Mouse (Mus musculus): ENCODE data around the gene Utp11.

Utp11 gene

DNA sequence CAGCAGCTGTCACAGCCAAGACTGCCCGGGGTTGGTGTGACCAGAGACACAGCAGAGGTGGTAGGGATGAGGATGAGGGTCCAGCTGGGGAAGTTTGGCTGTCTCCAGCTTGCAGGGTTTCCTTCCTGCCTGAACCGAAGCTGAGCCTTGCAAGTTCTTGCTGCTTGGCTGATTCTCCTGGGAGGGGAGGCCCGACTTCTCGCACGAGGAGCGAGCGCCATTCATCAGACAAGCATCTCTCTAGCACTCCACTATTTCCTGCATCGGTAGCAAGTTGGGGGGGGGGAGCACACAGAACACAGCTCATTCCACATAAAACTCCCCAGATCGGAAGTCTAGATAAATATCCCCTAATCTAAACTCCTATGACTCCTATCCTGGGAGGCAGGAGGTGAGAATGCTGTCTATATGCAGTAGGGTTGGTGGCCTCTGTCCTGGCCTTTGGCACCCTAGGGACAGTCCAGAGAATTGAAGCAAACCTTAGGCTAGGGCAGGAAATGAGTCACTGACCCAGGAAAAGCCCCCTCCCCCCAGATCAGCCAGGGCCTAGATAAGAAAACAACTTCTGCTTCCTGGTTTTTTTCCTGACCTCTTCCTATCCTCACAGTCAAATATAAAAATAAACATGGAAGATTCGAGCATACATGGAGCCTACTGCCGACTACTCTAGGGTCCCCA, 11.5 kb upstream of the Utp11 start:
- no peak for ATAC-seq (ENCODE audit: low TSS enrichment)

DNA sequence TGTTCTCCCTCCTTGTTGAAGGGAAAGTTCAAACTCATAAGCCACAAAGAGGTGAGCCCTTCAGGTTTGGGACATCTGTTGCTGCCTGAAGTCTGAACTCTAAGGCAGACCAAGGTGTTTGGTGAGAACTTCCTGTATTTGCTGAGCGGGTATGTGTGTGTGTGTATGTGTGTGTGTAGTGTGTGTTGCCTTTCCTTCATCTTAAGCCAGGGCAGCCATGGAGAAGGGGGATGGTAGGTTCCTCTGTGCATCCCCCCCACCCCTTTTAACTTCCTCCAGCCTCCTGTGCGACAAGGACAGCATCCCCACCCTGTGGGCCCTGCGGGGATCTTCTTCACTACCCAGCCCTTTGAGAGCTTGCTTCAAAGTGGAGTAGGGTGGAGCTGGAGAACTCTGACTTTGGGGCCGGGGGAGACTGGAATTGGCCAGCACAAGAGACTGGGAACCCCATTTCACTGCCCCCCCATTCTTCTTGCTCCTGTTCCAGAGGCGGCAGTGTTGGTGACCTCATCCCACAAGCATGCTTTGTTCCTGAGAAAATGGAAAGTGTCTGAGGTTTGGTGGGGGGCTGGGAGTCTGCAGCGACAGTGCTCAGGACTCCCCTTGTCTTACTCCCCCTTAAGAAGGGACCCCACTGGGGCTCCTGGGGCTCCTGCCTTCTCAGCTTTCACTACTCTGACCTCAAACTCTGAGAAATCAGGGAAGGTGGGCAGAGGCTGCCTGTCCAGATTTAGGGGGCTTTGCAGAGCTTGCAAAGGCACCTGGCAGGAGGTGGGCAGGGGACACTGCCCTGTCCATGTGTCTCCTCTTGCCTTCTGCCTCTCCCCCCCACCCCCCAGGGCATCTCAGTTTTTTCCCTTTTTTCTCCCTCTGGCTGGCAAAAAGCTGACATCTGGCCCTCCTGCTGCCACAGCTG, 10.7 kb upstream of the Utp11 start:
- no peak for ATAC-seq (ENCODE audit: low TSS enrichment)

DNA sequence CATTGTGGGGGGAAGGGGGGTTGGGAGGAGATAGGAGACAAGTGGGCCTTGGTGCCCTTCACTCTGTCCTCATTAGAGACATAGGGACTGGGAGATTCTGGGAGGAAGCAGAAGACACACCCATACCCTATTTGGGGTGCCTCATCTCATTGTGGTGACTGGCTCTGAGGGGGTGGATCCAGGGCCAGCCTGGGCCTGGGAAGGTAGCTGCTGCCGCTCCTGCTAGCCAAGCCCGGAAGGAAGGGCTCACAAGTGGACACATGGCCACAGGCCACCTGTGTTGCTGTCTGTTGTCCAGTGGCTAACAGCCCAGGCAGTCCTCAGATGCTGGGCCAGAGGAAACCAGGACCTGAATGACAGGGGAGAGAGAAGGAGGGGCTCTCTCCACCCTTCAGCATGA, 10.0 kb upstream of the Utp11 start:
- ATAC-seq (ENCODE audit: low TSS enrichment): no peak

- no peak for ATAC-seq (ENCODE audit: low TSS enrichment)
These were observed 8.5 kb upstream of the Utp11 start for GRCm38 (mm10) chr4:124701916-124702315.

- no peak for ATAC-seq (ENCODE audit: low TSS enrichment)
These were observed 7.8 kb upstream of the Utp11 start for GRCm38 (mm10) chr4:124701052-124701845.

DNA sequence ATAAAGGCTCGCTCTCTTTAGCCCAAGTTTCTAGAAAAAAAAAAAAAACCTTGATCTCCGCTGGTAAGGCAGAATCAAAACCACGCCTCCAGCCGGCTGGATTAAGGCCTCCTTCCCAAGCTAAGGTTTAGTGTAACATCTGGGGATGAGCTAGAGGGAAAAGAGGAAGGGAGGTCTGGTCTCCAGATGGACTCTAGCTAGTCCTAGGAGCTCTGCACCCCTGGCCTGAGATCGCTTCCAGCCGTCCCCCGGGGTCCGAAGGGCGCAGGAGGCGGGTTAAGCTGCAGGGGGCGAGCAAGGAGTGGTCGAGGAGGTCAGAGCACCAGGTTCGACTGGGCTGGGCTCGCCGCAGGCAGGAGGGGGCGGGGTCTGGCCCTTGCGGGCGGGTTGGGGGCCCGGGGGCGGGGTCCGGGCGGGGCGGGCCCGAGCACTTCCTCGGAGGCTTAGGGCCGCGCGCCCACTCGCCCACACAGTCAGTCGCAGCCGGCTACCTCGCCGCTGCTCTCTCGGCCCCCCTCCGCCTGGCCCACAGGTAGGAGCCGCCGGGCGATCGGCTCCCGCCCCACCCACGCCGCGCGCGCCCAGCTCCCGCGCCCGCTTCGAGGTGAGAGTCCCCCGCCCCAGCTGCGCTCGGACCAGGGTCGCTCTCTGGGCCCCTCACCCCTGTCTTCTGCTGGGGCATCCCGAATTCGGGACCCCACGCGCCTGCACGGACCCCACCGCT, 7.0 kb upstream of the Utp11 start, which contains the start of gene Fhl3:
Fhl3 (plus strand) TSS at position 454 of the 724 bp plus-strand sequence.
- no peak for ATAC-seq (ENCODE audit: low TSS enrichment)

- ATAC-seq (ENCODE audit: low TSS enrichment): no peak
These were observed 6.4 kb upstream of the Utp11 start for GRCm38 (mm10) chr4:124699791-124700190.

GRCm38 (mm10) chr4:124695786-124696516, 2.6 kb upstream of the Utp11 start:
- ATAC-seq (ENCODE audit: low TSS enrichment): no peak

DNA sequence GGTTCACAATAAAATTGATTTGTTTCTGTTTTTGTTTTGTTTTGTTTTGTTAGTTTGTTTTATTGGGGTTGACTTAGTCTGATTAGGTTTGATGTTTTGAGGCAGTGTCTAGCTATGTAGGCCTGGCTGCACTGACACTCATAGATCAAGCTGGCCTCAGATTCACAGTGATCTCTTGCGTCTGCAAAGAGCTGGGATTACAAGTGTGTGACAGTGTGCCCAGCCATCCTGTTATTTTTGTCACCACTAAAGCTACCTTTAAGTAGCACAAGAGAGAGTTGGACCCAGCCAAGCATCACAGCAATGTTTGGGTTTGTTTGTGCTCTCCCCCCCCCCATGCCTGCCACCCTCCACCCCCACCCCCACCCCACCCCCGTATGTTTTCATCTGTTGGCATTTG, 1.2 kb upstream of the Utp11 start:
- ATAC-seq (ENCODE audit: low TSS enrichment): no peak

- no peak for ATAC-seq (ENCODE audit: low TSS enrichment)
These were observed 961 bp downstream of the Utp11 start for GRCm38 (mm10) chr4:124692416-124692861.

DNA sequence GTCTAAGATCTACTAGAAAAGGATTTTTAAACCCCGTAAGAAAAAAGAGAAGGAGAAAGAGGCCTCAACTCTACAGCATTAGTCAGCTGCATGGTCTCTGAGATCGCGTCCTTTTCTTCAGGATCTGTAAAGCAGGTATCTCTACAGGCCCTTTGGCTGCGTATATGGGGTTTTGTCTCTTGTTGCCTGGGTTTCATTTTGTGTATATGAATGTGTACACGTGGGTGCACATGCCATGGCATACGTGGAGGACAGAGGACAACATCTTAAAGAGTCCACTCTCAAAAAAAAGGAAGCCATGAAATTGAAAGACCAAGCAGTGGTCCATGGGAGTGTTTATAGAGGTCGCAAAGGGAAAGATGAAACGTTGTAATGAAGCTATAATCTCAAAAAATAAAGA, 1.9 kb downstream of the Utp11 start:
- ATAC-seq (ENCODE audit: low TSS enrichment): no peak

- ATAC-seq (ENCODE audit: low TSS enrichment): no peak
These were observed 7.5 kb downstream of the Utp11 start for GRCm38 (mm10) chr4:124685897-124686402.

GRCm38 (mm10) chr4:124685453-124685852, 7.9 kb downstream of the Utp11 start:
- no peak for ATAC-seq (ENCODE audit: low TSS enrichment)

GRCm38 (mm10) chr4:124685004-124685403, 8.4 kb downstream of the Utp11 start:
- ATAC-seq (ENCODE audit: low TSS enrichment): no peak

GRCm38 (mm10) chr4:124683474-124683873, 9.9 kb downstream of the Utp11 start:
- no peak for ATAC-seq (ENCODE audit: low TSS enrichment)

GRCm38 (mm10) chr4:124682270-124682669, 11.1 kb downstream of the Utp11 start:
- no peak for ATAC-seq (ENCODE audit: low TSS enrichment)

DNA sequence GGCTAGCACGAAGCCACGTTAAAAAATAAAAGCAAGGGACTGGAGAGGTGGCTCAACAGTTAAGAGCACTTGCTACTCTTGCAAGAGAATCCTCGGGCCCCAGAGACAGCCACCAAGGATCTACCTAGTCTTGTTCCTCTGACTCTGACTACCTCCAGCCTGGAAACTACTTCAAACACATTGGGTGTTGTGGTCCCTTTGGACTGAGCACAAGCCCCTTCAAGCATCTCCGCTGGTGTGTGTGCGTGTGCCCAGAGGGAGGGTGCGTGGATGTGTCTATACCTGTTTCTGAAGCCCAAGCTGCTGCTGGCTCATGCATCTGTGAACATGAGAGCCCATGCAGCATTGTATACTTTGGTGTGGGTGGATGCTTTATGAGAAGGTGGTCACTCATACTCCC, 17.4 kb downstream of the Utp11 start:
- ATAC-seq (ENCODE audit: low TSS enrichment): no peak

GRCm38 (mm10) chr4:124675037-124675436, 18.4 kb downstream of the Utp11 start:
- ATAC-seq (ENCODE audit: low TSS enrichment): peak; percentile 60; the same call in 1 of the 2 replicates

- ATAC-seq (ENCODE audit: low TSS enrichment): no peak
These were observed 18.9 kb downstream of the Utp11 start for GRCm38 (mm10) chr4:124674334-124675032.
